Mouse (Mus musculus) T-helper 1 cell (primary cell): ENCODE data around the gene Slit2.

ENCODE experiments used
- in situ Hi-C: fragments of 300-600 bp; cut with MboI, MseI; formaldehyde crosslinking; loops from one replicate; pipeline ENCODE4 v1.15.1; 2025; ENCODE audit warnings: high pct_unique_total_duplicates

The Slit2 gene

GRCm38 (mm10) chr5:48050637-48051314 lies 67.8 kb downstream of the Slit2 start:
- in situ Hi-C loops = no loop called here

- in situ Hi-C loops = no loop called here
These were observed 75.7 kb downstream of the Slit2 start for GRCm38 (mm10) chr5:48058612-48059011.

- in situ Hi-C loops = no loop called here
These were observed 77.8 kb downstream of the Slit2 start for GRCm38 (mm10) chr5:48060715-48061114.

GRCm38 (mm10) chr5:48078730-48079129 lies 95.8 kb downstream of the Slit2 start:
- in situ Hi-C loops = no loop called here

GRCm38 (mm10) chr5:48081223-48081881 lies 98.4 kb downstream of the Slit2 start:
- in situ Hi-C loops = no loop called here

- in situ Hi-C loops = no loop called here
These were observed 130.5 kb downstream of the Slit2 start for GRCm38 (mm10) chr5:48113400-48113799.

GRCm38 (mm10) chr5:48114969-48115537 lies 132.1 kb downstream of the Slit2 start:
- in situ Hi-C loops = no loop called here

- in situ Hi-C loops = no loop called here
These were observed 139.7 kb downstream of the Slit2 start for GRCm38 (mm10) chr5:48122651-48123050.

- in situ Hi-C loops = no loop called here
These were observed 143.0 kb downstream of the Slit2 start for GRCm38 (mm10) chr5:48125770-48126423.

- in situ Hi-C loops = no loop called here
These were observed 147.0 kb downstream of the Slit2 start for GRCm38 (mm10) chr5:48129981-48130380.

- in situ Hi-C loops = no loop called here
These were observed 153.6 kb downstream of the Slit2 start for GRCm38 (mm10) chr5:48136571-48136970.

GRCm38 (mm10) chr5:48138849-48139487 lies 156.0 kb downstream of the Slit2 start:
- in situ Hi-C loops = no loop called here

- in situ Hi-C loops = no loop called here
These were observed 156.5 kb downstream of the Slit2 start for GRCm38 (mm10) chr5:48139488-48139862.

GRCm38 (mm10) chr5:48146082-48146481 lies 163.1 kb downstream of the Slit2 start:
- in situ Hi-C loops = no loop called here

- in situ Hi-C loops = loop anchor here (10.0 kb wide), 1 partner anchor 454 kb away; no protein-coding TSS in a partner anchor
These were observed 177.9 kb downstream of the Slit2 start for GRCm38 (mm10) chr5:48160829-48161228.

GRCm38 (mm10) chr5:48181646-48182302 lies 198.8 kb downstream of the Slit2 start:
- in situ Hi-C loops = no loop called here

GRCm38 (mm10) chr5:48184358-48184757 lies 201.4 kb downstream of the Slit2 start:
- in situ Hi-C loops = no loop called here

- in situ Hi-C loops = no loop called here
These were observed 204.9 kb downstream of the Slit2 start for GRCm38 (mm10) chr5:48187819-48188218.

- in situ Hi-C loops = no loop called here
These were observed 216.4 kb downstream of the Slit2 start for GRCm38 (mm10) chr5:48199380-48199779.

- in situ Hi-C loops = no loop called here
These were observed 232.3 kb downstream of the Slit2 start for GRCm38 (mm10) chr5:48215248-48215647.

- in situ Hi-C loops = no loop called here
These were observed 236.8 kb downstream of the Slit2 start for GRCm38 (mm10) chr5:48219624-48220155.
